Mouse (Mus musculus): ENCODE data around the gene Nmt1.

Gene Nmt1

DNA sequence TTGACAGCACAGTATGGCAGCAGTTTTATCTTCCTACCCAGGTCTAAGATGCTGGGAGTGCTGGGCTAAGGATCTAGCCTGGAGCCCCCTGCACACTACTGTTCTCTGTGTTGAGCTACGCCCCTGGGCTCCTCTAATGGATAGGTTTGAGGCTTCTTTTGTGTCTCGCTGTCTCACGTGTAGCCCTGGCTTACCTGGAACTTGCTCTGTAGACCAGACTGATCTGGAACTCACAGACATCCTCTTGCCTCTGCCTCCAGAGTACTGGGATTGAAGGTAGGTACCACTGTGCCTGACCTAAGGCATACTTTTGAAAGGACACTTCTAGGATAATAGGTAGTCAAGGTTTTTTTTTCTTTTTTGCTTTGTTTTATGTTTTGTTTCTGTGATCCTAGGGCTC is 16.0 kb downstream of the Nmt1 start:
- no peak for DNase-seq (ENCODE audit: low read depth, low spot score)

DNA sequence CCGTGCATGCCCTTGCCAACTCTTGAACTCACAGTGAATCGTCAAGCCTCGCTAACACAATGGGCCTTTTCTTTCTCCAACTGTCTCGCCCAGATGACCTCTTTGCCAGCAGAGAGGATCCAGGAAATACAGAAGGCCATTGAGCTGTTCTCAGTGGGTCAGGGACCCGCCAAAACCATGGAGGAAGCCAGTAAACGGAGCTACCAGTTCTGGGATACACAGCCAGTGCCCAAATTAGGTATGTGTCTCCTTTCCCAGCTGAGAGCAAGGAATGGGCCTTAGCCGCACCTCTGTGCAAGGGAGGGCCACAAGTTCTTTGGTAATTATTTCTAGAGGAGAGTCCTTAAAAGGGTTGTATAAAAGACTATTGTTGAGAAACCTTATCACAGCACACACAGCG is 18.3 kb downstream of the Nmt1 start:
- peak; percentile 12 for DNase-seq (ENCODE audit: low read depth, low spot score)

DNA sequence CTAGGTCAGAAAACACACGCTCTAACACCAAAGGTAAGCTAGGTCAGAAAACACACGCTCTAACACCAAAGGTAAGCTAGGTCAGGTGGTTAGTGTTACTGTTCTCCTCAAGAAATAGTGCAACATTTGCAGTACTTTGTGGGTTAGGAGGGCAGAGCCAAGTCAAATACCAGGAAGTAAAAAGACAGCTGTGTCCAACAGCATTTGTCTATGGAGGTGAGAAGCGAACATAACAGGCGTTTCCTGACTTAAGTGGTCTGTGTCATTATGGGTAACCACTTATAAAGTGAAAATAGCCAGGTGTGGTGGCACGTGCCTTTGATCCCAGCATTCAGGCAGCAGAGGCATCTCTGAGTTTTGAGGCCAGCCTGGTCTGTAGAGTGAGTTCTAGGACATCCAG is 21.6 kb downstream of the Nmt1 start:
- DNase-seq (ENCODE audit: low read depth, low spot score) = no peak

DNA sequence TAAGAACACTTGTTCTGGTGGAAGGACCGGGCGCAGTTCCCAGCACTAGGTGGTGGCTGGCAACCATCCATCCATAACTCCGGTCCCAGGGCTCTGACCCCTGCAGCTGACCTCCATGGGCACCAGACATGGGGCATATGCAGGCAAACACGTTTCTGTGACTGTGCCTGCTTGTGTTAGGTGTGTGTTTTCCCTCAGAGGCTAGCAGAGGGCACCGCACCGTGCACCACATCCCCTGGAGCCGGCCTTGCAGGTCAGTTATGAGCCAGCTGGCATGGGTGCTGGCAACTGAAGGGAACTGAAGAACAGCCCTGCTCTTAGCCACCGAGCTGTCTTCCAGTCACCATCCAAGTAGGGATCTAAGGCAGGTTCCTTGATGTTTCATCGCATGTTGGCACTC is 22.2 kb downstream of the Nmt1 start:
- DNase-seq (ENCODE audit: low read depth, low spot score) = no peak

DNA sequence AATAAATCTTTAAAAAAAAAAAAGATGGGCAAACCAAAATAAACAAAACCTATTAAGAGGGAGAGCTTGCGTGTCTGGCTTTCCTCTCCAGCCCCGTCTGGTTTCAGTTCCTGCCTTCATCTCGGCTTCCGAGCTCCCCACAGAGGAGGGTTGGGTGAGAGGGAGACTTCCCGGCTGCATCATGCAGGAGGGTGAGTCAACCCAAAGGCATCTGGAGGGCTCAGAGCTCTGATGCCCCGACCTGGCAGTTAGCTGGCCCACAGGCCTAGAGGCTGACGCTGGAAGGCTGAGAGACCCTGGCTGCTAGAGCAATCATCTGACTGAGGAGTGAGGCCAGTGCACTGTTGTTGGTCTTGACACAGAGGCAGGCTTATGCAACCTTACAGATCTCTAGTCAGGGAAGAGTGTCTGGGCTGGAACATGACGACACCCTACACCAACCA is 23.3 kb downstream of the Nmt1 start:
- no peak for DNase-seq (ENCODE audit: low read depth, low spot score)

DNA sequence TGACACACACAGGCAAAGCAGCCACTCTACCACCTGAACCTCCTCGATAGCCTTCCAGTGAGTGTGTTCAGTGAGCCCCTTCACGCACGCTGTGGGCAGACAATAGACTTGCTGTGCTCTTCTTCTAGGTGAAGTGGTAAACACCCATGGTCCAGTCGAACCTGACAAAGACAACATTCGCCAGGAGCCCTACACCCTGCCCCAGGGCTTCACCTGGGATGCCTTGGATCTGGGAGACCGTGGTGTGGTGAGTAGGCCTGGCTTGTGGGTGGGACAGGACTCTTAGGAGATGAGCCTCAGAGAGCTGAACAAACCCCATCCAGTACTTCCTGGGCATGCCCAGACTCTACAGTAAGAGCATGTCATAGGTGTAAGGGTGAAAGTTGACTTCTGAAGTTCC is 24.1 kb downstream of the Nmt1 start:
- DNase-seq (ENCODE audit: low read depth, low spot score) = no peak

DNA sequence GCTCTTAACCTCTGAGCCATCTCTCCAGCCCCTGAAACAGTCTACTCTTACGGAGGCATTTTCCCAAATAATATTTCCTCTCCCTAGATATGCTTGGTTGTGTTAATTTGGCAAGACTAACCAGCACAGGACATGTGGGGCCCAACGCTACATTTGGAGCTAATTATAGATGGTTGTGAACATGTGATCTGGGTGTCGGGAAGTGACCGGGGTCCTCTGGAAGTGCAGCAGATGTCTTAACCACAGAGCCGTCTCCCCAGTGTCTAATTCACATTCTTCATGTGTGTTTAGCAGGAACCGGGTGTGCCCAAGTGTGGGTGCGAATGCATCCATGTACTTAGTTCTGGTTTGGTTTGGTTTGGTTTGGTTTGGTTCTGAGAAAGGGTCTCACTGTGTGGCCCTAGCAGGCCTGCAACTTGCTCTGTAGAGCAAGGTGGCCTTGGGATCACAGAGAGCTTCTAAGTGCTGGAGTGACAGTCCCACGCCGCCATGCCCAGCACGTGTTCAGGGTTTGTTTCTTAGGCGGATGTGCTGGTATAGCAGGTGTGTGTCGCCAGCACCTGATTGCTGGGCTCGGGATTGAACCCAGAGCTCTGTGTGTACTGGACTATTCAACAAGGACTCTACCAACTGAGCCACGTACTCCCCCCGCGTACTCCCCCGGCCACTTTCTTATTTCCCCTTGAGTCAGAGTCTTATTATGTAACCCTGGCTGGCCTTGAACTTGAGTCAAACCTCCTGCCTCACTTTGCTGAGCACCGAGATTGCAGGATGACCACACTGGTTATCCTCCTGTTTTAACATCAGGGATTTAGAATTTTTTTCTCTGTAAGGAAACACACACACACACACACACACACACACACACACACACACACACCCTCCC is 25.4 kb downstream of the Nmt1 start:
- no peak for DNase-seq (ENCODE audit: low read depth, low spot score)

DNA sequence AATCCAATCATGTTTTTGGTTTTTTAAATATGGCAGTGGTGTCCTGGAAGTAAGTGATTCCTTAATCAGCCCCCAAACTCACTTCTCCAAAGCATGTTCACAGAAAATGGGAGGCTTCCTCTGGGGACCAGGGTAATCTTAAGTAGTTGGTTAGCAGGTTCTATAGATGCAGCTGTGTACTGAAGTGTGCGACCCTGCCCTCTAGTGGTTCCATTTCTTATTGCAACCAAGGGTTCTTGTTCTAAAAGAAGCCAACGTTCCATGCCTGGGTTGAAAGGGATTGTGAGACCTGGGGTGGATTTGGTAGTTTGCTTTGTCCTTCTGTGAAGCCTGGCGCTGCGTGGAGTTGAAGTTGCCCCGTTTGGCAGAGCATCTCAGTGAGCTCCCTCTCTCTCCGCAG is 26.8 kb downstream of the Nmt1 start:
- DNase-seq (ENCODE audit: low read depth, low spot score) = peak; percentile 82

DNA sequence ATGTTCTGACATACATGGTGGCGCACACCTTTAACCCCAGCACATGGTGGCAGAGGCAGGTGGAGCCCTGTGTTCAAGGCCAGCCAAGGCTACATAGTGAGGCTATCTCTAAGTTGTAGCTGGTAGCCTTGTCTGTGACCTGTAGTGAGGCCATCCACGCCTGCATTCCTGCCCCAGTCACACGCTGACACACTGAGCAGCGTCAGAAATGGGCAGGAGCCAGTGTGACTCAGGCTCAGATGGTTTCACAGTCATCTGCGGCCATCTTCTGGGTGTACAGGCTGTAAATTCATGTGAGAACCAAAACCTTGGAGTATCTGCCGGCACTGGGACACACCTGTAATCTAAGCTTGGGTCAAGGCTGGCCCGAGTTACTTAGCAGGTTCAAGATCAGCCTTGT is 28.6 kb downstream of the Nmt1 start:
- no peak for DNase-seq (ENCODE audit: low read depth, low spot score)

DNA sequence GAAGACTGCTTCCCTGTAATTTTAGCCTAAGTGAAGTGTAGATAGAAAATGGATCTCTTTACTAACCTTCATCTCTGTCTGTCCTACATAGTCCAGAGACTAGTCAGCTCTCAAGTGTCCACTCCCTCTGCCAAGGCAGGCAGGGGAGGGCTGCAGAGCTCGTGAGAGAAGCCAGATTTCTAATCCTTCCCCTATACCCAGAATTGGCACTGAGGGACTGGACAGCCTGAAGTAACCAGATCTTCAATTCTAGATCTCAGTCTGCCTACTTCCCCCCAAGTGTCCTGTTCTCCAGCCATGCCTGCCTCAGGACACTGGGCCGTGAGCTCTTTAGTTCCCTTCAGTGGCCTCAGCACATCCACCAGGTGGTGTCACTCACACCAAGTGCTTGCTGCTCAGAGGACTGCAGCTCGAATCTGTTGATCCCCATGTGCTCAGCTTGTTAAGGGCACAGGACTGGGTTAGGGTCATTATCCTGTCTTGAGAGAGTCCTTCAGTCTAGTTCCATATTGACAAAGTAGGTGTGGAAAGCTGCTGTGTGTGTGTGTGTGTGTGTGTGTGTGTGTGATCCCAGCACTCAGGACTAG is 30.6 kb downstream of the Nmt1 start:
- DNase-seq (ENCODE audit: low read depth, low spot score) = no peak

DNA sequence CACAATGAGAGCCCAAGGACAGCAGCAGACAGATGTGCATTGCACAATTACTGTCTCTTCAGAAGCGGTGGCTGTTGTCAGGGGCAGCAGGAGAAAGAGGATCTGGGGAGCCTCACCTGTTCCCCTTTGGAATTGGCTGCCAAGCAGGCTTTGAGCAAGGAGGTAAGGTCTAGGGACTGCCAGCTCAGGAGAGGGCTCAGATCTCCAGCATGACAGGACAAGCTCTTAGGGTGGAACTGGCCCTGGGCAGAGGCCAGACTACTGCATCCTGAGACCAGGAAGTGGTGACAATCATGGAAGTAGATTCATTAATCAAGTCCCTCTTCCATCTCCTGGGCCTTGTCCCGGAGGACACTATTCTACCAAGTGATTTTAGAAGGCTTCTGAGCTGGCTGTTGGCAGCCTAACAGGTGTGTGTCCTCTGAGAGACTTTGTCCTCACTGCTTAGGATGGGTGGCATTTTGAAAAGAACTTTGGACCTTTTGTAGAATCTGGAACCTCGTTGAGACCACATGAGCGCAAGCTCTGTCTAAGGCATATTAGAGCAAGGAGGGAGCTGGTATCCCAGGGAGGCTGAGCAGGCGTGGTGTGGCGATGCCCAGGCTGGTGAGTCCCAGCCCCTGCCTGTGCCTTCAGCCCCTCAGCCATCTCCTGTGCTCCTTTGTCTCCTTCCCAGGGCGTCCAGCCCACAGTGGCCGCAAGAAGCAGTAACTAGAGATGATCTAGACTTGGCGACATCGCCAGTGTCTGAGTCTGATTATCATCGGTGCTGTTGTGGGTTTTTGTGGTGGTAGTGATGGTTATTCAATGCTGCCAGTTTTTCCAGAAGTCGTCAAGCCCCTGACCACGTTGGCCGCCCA is 38.4 kb downstream of the Nmt1 start:
- no peak for DNase-seq (ENCODE audit: low read depth, low spot score)

DNA sequence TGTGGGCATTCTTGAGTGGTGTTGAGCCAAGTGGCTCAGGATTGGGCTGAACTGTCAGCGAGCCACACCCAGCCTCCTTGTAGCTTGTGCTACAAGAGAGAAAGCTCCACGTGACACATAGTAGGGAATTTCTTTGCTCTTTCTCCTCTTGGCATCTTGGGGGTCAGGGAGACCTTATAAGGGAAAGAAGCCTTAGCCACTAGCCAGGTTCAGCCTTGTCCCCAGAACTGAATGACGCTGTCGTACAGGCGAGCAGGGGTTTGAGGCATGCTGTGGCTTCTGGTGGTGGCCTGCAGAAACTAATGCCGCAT is 39.0 kb downstream of the Nmt1 start:
- no peak for DNase-seq (ENCODE audit: low read depth, low spot score)

DNA sequence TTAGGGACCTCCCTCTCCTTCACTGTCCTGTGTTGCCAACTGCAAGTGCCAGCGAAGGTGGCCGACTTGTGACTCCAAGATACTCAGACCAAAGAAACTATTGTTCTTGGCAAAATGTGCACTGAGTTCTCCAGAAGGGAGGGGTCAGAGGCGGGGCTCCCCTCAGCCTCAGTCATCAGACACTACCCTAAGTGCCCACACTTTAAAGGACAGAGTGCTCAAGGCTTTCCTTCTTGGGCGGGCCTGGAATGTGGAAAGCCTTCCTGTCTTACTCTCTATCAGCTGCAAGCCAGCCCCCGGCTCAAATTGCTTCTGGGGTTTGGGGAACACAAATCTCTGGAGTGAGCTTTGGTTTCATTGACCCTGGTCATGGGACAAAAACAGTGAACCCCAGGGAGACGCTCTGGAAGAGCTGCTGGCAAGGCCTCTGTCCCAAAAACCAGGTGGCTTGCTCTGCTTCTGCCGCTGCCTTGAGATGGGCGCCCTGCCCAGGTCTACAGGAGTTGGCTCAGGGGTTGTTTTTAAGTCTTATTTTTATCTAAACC is 39.5 kb downstream of the Nmt1 start:
- no peak for DNase-seq (ENCODE audit: low read depth, low spot score)

DNA sequence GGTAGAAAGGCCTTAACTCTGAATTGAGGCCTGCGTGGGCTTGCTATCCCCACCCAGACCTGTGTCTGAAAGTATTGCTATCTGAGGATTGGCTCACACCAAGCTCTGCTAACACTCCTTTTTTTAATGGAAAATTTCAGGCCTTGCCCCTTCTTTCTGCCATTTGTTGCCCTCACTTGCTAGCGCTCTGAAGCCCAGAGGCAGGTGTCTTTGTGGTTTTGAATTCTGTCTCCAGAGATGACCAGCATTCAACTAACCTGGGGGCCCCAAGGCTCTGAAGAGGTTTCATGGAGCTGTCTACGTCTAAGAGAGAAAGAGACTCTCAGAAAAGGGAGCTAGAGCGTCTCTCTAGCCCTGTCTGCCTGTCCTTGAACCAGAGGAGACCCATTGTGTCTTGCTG is 40.3 kb downstream of the Nmt1 start:
- no peak for DNase-seq (ENCODE audit: low read depth, low spot score)

DNA sequence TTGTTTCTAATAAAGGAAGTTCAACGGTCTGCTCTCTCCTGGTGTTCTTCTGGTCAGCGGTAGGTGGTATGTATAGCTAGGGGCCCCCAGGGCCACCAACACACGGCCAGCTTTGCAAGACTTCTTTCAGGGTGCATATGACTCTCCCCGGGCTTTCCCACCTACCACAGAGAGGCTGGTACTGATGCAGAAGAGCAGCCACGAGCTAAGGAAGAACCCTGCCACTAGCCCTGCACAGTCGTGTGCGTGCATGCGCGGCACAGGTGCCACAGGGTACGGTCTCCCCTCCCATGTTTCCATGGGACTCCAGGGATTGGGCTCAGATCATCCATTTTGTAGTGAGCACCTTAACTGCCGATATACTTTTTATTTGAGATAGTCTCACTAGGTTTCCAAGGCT is 40.9 kb downstream of the Nmt1 start:
- DNase-seq (ENCODE audit: low read depth, low spot score) = no peak

DNA sequence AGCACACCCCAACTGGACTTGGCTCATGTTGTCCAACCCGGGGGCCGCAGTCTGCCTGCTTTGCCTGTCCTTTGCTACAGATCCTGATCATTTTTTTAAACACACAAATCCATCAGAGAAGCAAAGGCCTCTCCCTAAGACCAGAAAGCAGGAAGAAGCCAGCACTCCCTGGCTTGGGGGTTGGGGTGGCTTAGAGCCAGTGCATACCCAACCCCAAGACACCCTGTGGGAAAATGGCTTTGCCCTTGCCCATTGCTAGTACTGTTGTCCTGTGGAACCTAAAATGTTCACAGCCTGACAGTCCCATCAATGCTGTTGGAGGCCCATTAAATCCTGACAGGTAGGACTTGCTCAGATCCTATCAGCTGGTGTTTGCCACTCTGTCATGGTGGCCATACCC is 41.7 kb downstream of the Nmt1 start:
- DNase-seq (ENCODE audit: low read depth, low spot score) = no peak

DNA sequence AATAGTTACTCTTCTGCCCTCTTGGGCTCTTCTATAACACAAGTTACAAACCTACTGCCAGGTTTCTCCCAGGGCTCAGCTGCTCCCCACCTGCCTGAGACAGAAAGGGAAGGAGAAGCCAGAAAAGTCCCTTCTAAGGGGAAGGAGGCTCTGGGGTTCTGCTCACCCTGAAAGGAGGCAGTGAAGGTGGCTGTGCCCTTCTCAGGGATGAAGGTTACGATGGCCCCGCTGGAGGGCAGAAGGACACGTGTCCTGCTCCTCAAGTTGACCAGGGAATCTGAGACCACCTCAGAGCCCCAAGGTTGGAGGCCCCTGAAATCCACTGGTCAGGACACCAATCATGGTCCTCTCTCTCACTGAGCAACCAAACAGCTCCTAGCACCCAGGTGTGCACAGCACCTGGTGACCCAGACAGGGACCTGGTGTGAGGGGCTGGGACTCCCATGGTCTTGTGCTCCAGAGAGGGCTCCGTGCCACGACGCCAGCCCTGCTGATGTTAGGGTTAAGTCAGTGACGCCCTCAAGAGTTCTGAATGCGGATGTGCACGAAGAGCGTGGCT is 42.4 kb downstream of the Nmt1 start:
- no peak for DNase-seq (ENCODE audit: low read depth, low spot score)

DNA sequence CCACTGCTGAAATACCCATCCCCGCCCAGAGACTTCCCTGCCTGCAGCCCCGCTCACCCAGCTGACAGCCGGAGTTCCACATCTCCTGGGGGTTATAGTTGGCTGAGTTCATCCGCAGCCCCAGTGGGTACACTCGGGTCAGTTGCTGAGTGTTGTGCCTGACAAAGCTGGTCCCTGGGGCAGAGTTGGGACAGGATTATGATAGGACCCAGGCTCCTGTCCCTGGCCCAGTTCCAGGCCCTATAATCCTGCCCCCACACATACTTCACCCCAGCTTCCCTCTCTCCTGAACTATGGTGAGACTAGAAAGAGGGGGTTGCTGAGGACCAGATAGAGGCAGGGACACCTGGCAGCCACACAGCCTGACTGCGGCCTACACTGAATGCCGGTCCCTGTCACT is 45.7 kb downstream of the Nmt1 start:
- DNase-seq (ENCODE audit: low read depth, low spot score) = no peak

DNA sequence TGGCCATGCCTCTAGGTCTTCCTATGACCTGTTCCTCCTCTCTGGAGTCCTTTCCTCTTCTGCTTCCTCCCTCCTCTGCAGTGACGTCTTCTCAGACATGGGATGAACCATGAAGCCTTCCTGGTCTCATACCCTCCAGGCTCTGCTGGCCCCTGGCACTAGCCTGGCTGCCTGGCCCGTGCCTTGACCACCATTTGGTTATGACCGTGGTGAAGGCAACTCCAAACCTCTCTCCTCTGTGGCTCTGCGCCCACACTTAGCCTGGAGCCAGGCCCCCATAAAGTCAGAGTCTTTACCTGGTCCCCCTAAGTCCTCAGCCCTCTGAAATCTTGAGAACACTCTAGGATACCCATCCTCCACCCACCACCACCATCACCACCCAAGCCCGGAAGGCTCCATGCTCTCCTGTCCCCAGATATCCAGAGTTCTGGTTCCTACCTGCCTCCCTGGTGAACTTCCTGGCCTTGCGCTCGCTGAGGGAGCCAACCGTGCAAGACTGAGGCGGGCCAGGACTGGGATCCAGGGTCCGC is 46.2 kb downstream of the Nmt1 start:
- DNase-seq (ENCODE audit: low read depth, low spot score) = no peak

DNA sequence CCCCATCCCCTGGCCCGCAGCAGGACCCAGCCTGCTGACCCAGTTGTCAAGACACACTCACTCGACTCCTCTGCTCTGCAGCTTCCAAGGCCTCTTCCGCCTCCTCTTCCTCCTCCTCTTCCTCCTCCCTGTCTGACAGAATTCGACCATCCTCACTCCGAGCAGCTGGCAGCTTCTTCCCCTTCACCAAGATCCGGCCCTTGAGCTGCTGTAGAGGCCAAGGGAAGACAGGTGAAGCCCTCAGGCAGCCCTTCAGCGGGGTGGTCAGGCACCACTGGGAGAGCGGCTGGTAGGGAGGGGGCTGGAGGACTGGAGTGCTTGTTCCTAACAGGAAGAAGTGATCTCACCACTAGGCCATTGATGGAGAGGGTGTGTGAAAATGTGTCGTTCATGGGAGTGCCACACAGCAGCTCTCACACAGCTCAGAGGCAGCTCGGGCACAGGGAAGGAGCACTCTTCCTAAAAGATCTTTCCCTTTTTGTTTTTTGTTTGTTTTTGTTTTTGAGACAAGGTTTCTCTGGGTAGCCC is 46.9 kb downstream of the Nmt1 start:
- DNase-seq (ENCODE audit: low read depth, low spot score) = no peak

DNA sequence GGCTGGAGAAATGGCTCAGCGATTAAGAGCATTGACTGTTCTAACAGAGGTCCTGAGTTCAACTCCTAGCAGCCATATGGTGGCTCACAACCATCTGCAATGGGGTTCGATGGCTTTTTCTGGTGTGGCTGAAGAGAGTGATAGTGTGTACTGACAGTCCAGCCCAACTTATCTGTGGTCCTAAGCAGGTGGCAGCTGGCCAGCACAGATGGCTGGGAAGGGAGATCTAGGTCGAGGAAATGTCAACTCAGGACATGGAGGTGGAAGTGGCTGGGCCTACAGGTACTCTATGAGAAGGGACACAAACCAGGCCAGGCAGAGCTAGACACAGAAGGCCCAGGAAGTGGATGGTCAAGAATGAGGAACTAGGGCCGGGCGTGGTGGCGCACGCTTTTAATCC is 48.0 kb downstream of the Nmt1 start:
- no peak for DNase-seq (ENCODE audit: low read depth, low spot score)

DNA sequence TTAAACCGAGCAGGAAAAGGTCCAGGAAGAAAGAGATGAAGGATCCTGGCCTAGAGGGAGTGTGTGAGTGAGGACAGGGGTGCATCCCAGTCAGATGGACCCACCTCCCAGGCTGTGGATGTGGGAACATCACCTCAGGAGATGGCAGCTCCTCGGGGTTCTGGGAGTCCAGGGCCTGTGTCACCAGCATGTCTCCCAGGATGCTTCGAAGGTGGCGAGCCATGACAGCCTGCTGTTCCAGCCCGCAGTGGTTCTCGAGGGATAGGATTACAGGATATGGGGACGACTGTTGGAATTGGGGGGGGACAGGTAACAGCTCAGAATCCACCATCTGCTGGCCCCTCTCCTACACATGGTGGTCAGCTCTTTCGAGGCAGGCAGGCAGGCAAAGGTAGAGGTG is 48.6 kb downstream of the Nmt1 start:
- DNase-seq (ENCODE audit: low read depth, low spot score) = no peak

Measured in mesoderm, embryonic 11.5 days (tissue).